Mouse (Mus musculus) cerebellum, adult 9-10 months (tissue): Measurements from ENCODE around the gene Grm4.

Source experiments
- DNase-seq: peaks from one replicate; pipeline ENCODE4 v3.0.0; 2022

The Grm4 gene

GRCm38 (mm10) chr17:27549234-27549633 is 28.0 kb upstream of the Grm4 start:
- DNase-seq, result no peak

GRCm38 (mm10) chr17:27547253-27547868 is 26.2 kb upstream of the Grm4 start:
- no peak for DNase-seq

GRCm38 (mm10) chr17:27546574-27547085 is 25.4 kb upstream of the Grm4 start:
- DNase-seq, result no peak

GRCm38 (mm10) chr17:27545991-27546390 is 24.8 kb upstream of the Grm4 start:
- no peak for DNase-seq

- DNase-seq, result no peak
Observed at GRCm38 (mm10) chr17:27544551-27544950, 23.3 kb upstream of the Grm4 start.

- DNase-seq, result no peak
Observed at GRCm38 (mm10) chr17:27541984-27542383, 20.8 kb upstream of the Grm4 start.

GRCm38 (mm10) chr17:27541261-27541660 is 20.1 kb upstream of the Grm4 start:
- no peak for DNase-seq

- peak; percentile 92 for DNase-seq
Observed at GRCm38 (mm10) chr17:27534718-27535117, 13.5 kb upstream of the Grm4 start.

GRCm38 (mm10) chr17:27533354-27533753 is 12.2 kb upstream of the Grm4 start:
- DNase-seq, result no peak

GRCm38 (mm10) chr17:27532095-27532494 is 10.9 kb upstream of the Grm4 start:
- DNase-seq, result no peak

- DNase-seq, result no peak
Observed at GRCm38 (mm10) chr17:27528767-27529166, 7.6 kb upstream of the Grm4 start.

- no peak for DNase-seq
Observed at GRCm38 (mm10) chr17:27528030-27528429, 6.8 kb upstream of the Grm4 start.

GRCm38 (mm10) chr17:27527188-27527587 is 6.0 kb upstream of the Grm4 start:
- DNase-seq, result no peak

GRCm38 (mm10) chr17:27523121-27523520 is 1.9 kb upstream of the Grm4 start:
- DNase-seq, result no peak

- peak; percentile 81 for DNase-seq
Observed at GRCm38 (mm10) chr17:27520557-27520956, 646 bp downstream of the Grm4 start.

GRCm38 (mm10) chr17:27518700-27519595 is 2.3 kb downstream of the Grm4 start:
- DNase-seq, result no peak

GRCm38 (mm10) chr17:27518296-27518695 is 2.9 kb downstream of the Grm4 start:
- no peak for DNase-seq

GRCm38 (mm10) chr17:27513916-27514762 is 7.1 kb downstream of the Grm4 start:
- DNase-seq, result no peak

GRCm38 (mm10) chr17:27513279-27513915 is 7.8 kb downstream of the Grm4 start:
- peak; percentile 77 for DNase-seq

GRCm38 (mm10) chr17:27512619-27513161 is 8.5 kb downstream of the Grm4 start:
- DNase-seq, result no peak

GRCm38 (mm10) chr17:27511865-27512618 is 9.2 kb downstream of the Grm4 start:
- DNase-seq, result peak; percentile 86
